Mouse (Mus musculus): ENCODE results near the gene Eftud2. TPM values are rescaled to one million over a fixed set of nuclear protein-coding genes. Genes with fewer than 3 reads are reported as not detected.
A peak's percentile ranks its signal among the peaks of the same experiment; 100 is the strongest.

The Eftud2 gene
- polyA plus RNA-seq, 1 experiment from 2014 or later, result 45.5 TPM

GRCm38 (mm10) chr11:102911376-102911775 is 30.6 kb upstream of the Eftud2 start:
- Histone ChIP-seq H3K4me3 (ENCODE audit: low read depth, low read length) (no peak overlapping the region), H3K4me2 (ENCODE audit: low read depth, low read length) (no peak overlapping the region), H3K4me1 (ENCODE audit: insufficient read depth) (no peaks in the 10 kb centered on the region), H3K27ac (ENCODE audit: low read depth) (no peak overlapping the region), H3K9ac (replicated peaks) (no peak overlapping the region), H3K27me3 (ENCODE audit: insufficient read depth, low read length) (no peaks in the 10 kb centered on the region), H3K36me3 (replicated peaks; ENCODE audit: insufficient read depth, low read length) (peaks cover 97% of the 10 kb centered on the region), H3K9me3 (ENCODE audit: low read length) (no peaks in the 10 kb centered on the region)
- ATAC-seq (no peak), DNase-seq (no peak)
- WGBS (ENCODE audit: insufficient replicate concordance), result 85% methylated on average over 7 of the region's 7 CpGs
- TF ChIP-seq CTCF (IDR thresholded peaks at IDR 0.05; ENCODE audit: low read depth) (no peak), EP300 (IDR thresholded peaks at IDR 0.05; ENCODE audit: low read depth) (no peak)

GRCm38 (mm10) chr11:102903654-102904053 is 22.9 kb upstream of the Eftud2 start:
- Histone ChIP-seq H3K36me3 (replicated peaks; ENCODE audit: insufficient read depth, low read length) (peaks cover 35% of the 10 kb centered on the region), H3K4me1 (ENCODE audit: insufficient read depth) (no peaks in the 10 kb centered on the region), H3K27me3 (ENCODE audit: insufficient read depth, low read length) (no peaks in the 10 kb centered on the region), H3K9me3 (ENCODE audit: low read length) (no peaks in the 10 kb centered on the region), H3K9ac (replicated peaks) (no peak overlapping the region), H3K4me2 (ENCODE audit: low read depth, low read length) (no peak overlapping the region), H3K4me3 (ENCODE audit: low read depth, low read length) (no peak overlapping the region), H3K27ac (ENCODE audit: low read depth) (no peak overlapping the region)
- no peak for TF ChIP-seq EP300 (IDR thresholded peaks at IDR 0.05; ENCODE audit: low read depth)
- no peak for TF ChIP-seq CTCF (IDR thresholded peaks at IDR 0.05; ENCODE audit: low read depth)
- DNase-seq, result no peak
- 74% methylated on average over 7 of the region's 7 CpGs for WGBS (ENCODE audit: insufficient replicate concordance)
- no peak for ATAC-seq

DNA sequence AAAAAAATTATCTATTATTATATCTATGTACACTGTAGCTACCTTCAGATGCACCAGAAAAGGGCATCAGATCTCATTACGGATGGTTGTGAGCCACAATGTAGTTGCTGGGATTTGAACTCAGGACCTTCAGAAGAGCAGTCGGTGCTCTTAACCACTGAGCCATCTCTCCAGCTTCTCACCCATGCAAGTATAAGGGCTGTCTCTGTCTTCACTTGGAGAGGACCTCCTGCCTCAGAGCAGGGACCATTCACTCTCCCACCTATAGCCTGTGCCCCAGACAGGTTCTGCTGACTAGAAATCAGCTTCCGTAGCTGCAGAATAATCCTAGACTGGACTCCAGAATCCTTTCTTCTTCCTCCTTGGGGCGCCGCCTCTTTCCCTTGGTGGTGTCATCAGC is 21.3 kb upstream of the Eftud2 start:
- no peaks in the 10 kb centered on the region for H3K4me1 ChIP-seq (ENCODE audit: insufficient read depth)
- ATAC-seq (no peak), DNase-seq (no peak)
- no peak overlapping the region for H3K9ac ChIP-seq (replicated peaks)
- H3K36me3 ChIP-seq (replicated peaks; ENCODE audit: insufficient read depth, low read length), result peaks cover 19% of the 10 kb centered on the region
- no peak overlapping the region for H3K4me3 ChIP-seq (ENCODE audit: low read depth, low read length)
- TF ChIP-seq CTCF (IDR thresholded peaks at IDR 0.05; ENCODE audit: low read depth) (no peak), EP300 (IDR thresholded peaks at IDR 0.05; ENCODE audit: low read depth) (no peak)
- 79% methylated on average over 5 of the region's 5 CpGs for WGBS (ENCODE audit: insufficient replicate concordance)
- H3K27me3 ChIP-seq (ENCODE audit: insufficient read depth, low read length), result peaks cover 6% of the 10 kb centered on the region; the same call in 1 of the 2 replicates
- H3K9me3 ChIP-seq (ENCODE audit: low read length), result no peaks in the 10 kb centered on the region
- no peak overlapping the region for H3K4me2 ChIP-seq (ENCODE audit: low read depth, low read length)
- H3K27ac ChIP-seq (ENCODE audit: low read depth), result no peak overlapping the region

GRCm38 (mm10) chr11:102901199-102901598 is 20.4 kb upstream of the Eftud2 start:
- Histone ChIP-seq H3K36me3 (replicated peaks; ENCODE audit: insufficient read depth, low read length) (peaks cover 11% of the 10 kb centered on the region), H3K4me3 (ENCODE audit: low read depth, low read length) (no peak overlapping the region), H3K4me2 (ENCODE audit: low read depth, low read length) (peak overlapping the region; percentile 14; the same call in 1 of the 2 replicates), H3K4me1 (ENCODE audit: insufficient read depth) (peaks cover 6% of the 10 kb centered on the region), H3K9ac (replicated peaks) (no peak overlapping the region), H3K27ac (ENCODE audit: low read depth) (no peak overlapping the region), H3K27me3 (ENCODE audit: insufficient read depth, low read length) (peaks cover 6% of the 10 kb centered on the region; the same call in 1 of the 2 replicates), H3K9me3 (ENCODE audit: low read length) (no peaks in the 10 kb centered on the region)
- ATAC-seq (no peak), DNase-seq (no peak)
- 41% methylated on average over 4 of the region's 4 CpGs for WGBS (ENCODE audit: insufficient replicate concordance)
- no peak for TF ChIP-seq CTCF (IDR thresholded peaks at IDR 0.05; ENCODE audit: low read depth)
- no peak for TF ChIP-seq EP300 (IDR thresholded peaks at IDR 0.05; ENCODE audit: low read depth)

- peak within 1 kb of the TSS; percentile 14; the same call in 1 of the 2 replicates for H3K4me2 ChIP-seq (ENCODE audit: low read depth, low read length)
- H3K4me1 ChIP-seq (ENCODE audit: insufficient read depth), result peaks cover 8% of the 10 kb centered on the region
- H3K27me3 ChIP-seq (ENCODE audit: insufficient read depth, low read length), result peaks cover 6% of the 10 kb centered on the region; the same call in 1 of the 2 replicates
- no peaks in the 10 kb centered on the region for H3K9me3 ChIP-seq (ENCODE audit: low read length)
- ATAC-seq (no peak), DNase-seq (peak; percentile 84)
- H3K9ac ChIP-seq (replicated peaks), result no peak within 1 kb of the TSS
- H3K36me3 ChIP-seq (replicated peaks; ENCODE audit: insufficient read depth, low read length), result peaks cover 6% of the 10 kb centered on the region
- no peak within 1 kb of the TSS for H3K27ac ChIP-seq (ENCODE audit: low read depth)
- peak; percentile 99 for TF ChIP-seq CTCF (IDR thresholded peaks at IDR 0.05; ENCODE audit: low read depth)
- TF ChIP-seq EP300 (IDR thresholded peaks at IDR 0.05; ENCODE audit: low read depth), result no peak
- WGBS (ENCODE audit: insufficient replicate concordance), result 10% methylated on average over 7 of the region's 7 CpGs
- no peak within 1 kb of the TSS for H3K4me3 ChIP-seq (ENCODE audit: low read depth, low read length)
Measured at GRCm38 (mm10) chr11:102900763-102901162, 20.0 kb upstream of the Eftud2 start, which contains the start of gene Gfap. Gfap (minus strand) TSS chr11:102900912.

GRCm38 (mm10) chr11:102898408-102898807 is 17.6 kb upstream of the Eftud2 start:
- no peak overlapping the region for H3K27ac ChIP-seq (ENCODE audit: low read depth)
- no peaks in the 10 kb centered on the region for H3K9me3 ChIP-seq (ENCODE audit: low read length)
- H3K36me3 ChIP-seq (replicated peaks; ENCODE audit: insufficient read depth, low read length), result no peaks in the 10 kb centered on the region
- DNase-seq (no peak), ATAC-seq (no peak)
- no peak for TF ChIP-seq EP300 (IDR thresholded peaks at IDR 0.05; ENCODE audit: low read depth)
- no peak for TF ChIP-seq CTCF (IDR thresholded peaks at IDR 0.05; ENCODE audit: low read depth)
- H3K4me3 ChIP-seq (ENCODE audit: low read depth, low read length), result no peak overlapping the region
- H3K4me1 ChIP-seq (ENCODE audit: insufficient read depth), result peaks cover 11% of the 10 kb centered on the region
- H3K9ac ChIP-seq (replicated peaks), result no peak overlapping the region
- WGBS (ENCODE audit: insufficient replicate concordance), result 84% methylated on average over 9 of the region's 9 CpGs
- peaks cover 17% of the 10 kb centered on the region for H3K27me3 ChIP-seq (ENCODE audit: insufficient read depth, low read length)
- no peak overlapping the region for H3K4me2 ChIP-seq (ENCODE audit: low read depth, low read length)
